Mouse (Mus musculus): ENCODE measurements around the gene Synpr.
A peak's percentile ranks its signal among the peaks of the same experiment; 100 is the strongest.

Gene Synpr

GRCm38 (mm10) chr14:13354154-13354553, 69.6 kb downstream of the Synpr start:
- no peak for DNase-seq (ENCODE audit: low read depth in 1 of 2, low spot score in 2 of 2)

GRCm38 (mm10) chr14:13355569-13356362, 71.2 kb downstream of the Synpr start:
- DNase-seq (ENCODE audit: low read depth in 1 of 2, low spot score in 2 of 2): peak in 1 of 2 experiments; percentile 9

DNA sequence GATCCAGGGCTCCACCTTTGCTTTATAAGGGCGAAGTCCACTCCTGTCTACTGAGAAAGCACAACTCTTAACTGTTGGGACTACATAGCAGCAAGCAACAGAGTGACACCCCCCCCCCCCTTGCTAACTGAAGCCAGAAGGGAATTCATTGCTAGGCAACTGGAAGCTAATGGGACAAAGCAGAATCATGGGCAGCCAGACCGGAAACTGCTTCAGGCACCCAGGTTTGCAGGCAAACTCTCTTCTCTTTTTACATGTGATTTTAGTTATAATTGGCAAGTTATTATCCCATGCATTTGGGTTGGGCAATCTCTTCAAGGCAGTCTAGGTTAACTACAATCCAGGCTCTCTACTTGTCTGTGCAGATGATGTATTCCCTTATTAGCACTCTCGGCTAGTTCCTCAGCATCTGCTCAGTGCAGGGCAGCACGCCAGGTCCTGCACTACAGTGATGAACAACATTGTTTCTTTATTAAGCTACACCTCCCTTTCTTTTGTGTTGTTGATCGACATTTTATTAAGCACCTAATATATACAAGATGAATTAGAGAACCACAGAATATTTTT, 72.6 kb downstream of the Synpr start:
- no peak for DNase-seq (ENCODE audit: low read depth in 1 of 2, low spot score in 2 of 2)

GRCm38 (mm10) chr14:13358037-13358436, 73.5 kb downstream of the Synpr start:
- DNase-seq (ENCODE audit: low read depth in 1 of 2, low spot score in 2 of 2): no peak

DNA sequence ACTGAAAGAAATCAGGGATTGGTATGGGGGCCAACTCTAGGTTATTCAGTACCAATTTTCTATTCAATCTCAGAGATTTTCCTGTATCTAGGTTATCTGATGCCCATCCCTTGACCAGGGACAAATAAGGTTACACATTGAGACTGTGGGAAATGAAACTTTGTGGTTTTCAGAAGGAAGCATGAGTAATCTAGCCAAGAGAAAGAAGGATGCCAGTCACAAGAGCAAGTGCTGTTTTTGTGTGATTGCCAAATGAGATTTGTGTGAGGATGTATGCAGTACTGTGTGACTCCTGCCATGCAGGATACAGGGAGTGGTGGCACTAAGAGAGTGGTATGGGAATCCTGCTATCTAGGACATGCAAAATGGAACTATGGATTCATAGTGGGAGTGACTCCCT, 76.6 kb downstream of the Synpr start:
- DNase-seq (ENCODE audit: low read depth in 1 of 2, low spot score in 2 of 2): no peak

DNA sequence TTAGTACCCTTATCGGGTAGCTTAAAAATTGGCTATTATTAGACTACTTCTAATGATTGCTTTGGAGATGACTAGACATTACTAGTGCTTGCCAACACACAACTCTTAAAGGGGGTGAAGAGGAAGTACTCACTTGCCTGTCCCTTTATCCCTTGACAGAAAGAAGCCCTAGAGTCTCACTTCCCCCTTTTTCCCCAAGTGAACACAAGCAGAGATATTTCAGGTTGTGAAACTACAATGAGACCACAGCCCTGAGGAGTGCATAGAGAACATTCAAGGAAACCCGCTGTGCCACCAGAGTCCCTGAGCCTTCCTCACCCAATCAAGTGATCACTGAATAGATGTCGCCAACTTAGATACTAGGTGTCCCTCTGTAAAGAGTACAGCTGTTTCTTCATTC, 77.1 kb downstream of the Synpr start:
- peak; percentile 41 to 68 for DNase-seq (ENCODE audit: low read depth in 1 of 2, low spot score in 2 of 2)

DNA sequence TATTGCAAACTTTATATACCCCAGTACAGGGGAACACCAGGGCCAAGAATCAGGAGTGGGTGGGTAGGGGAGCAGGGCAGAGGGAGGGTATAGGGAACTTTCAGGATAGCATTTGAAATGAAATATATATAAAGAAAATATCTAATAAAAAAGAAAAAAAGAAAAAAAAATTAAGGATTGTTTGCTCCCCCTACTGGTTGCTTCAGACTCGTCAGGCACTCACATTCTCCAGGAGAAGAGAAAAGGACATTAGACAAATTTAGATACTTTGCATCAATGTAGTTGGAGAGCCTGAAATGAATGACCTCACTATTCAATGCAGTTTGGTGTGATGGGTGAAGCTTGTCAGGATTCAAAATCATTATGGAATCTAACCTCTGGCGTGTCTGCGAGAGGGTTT, 83.7 kb downstream of the Synpr start:
- DNase-seq (ENCODE audit: low read depth in 1 of 2, low spot score in 2 of 2): no peak

DNA sequence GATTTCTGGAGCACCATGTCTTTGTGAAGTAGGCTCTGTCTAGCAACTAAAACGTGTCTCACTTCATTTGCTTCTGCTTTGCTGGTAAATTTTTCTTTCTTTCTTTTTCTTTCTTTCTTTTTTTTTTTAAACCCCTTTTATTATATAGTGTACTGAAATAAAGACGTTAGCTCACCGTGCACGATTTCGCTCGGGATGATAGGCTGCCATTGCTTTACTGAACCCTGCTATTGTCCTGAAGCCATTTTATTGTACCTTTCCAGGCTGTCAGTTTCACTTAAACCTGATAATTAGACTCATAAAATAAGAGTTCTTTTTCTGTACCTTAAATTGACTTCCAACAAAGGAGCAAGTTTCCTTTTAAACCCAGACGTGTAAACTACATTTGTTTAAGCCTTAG, 104.5 kb downstream of the Synpr start:
- DNase-seq (ENCODE audit: low read depth in 1 of 2, low spot score in 2 of 2): no peak

DNA sequence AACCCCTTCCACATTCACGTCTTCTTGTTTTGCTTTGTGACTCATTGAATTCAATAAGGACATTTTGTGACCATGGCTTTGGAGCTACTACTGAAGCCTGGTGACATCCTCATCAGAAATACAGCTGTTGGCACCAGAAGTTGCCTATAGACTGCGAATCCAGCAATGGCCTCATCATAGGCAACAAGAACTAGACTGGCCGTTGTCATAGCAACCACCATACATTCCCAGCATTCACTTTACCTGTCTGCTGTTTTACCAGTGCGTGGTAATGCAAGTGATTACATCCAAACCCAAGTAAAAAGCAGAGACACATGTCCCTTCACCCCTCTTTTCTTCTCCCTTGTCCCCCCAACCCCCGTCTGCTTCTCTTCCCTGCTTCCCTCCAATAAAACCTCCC, 105.4 kb downstream of the Synpr start:
- DNase-seq (ENCODE audit: low read depth in 1 of 2, low spot score in 2 of 2): no peak

GRCm38 (mm10) chr14:13399226-13400020, 114.8 kb downstream of the Synpr start:
- DNase-seq (ENCODE audit: low read depth in 1 of 2, low spot score in 2 of 2): no peak

DNA sequence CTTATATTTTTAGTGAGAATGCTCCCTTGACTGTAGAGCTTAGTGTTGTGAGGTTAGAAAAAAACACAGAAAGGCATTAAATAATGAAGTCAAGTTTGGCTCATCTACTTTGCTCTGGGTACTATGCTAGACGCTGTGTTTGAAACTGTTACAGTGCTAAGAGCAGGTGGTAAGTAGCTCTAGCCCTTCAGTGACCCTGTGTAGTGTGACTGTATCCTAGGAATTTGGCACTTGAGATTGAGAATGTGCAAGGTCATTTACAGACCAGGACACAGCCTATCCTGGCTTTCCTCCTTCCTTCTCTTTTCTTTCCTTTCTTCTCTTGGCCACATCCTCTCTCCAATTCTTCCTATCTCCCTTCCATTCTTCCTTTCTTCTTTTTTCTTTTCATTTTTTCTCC, 127.1 kb downstream of the Synpr start:
- DNase-seq (ENCODE audit: low read depth in 1 of 2, low spot score in 2 of 2): no peak

GRCm38 (mm10) chr14:13440723-13441122, 156.1 kb downstream of the Synpr start:
- DNase-seq (ENCODE audit: low read depth in 1 of 2, low spot score in 2 of 2): no peak

DNA sequence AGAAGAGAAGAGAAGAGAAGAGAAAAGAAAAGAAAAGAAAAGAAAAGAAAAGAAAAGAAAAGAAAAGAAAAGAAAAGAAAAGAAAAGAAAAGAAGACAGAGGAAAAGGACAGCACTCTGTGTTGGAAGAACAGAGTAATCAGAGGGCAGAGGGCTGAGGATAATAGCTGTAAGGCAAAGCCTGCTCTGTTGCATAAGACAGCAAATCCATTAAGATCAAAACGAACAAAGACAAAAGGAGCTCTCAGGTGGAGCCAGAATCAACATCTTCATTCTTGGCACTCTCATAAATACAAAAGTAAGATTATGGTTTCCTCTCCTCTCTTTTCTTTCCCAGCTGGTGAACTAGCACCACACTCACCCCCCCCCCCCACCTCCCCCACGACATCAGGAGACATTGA, 160.3 kb downstream of the Synpr start:
- no peak for DNase-seq (ENCODE audit: low read depth in 1 of 2, low spot score in 2 of 2)

- no peak for DNase-seq (ENCODE audit: low read depth in 1 of 2, low spot score in 2 of 2)
These were observed 169.1 kb downstream of the Synpr start for GRCm38 (mm10) chr14:13453461-13454204.

DNA sequence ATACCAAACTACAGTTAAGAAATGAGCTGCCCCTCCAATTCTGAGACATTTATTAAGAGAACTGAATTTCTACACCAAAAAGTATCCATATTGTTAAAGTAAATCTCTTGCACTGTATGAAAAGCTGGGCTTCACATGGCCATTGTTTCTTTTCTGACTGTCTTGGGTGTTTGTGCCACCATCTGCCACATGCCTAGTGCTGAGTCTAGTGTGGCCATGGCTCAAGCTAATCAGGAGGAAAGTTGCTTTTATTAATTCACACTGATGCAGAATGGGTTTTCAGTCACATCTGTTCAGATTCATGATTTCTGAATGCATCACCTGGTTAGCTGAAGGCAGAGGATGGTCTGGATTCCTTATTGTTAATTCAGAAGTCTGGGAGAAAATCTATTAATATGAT, 170.4 kb downstream of the Synpr start:
- no peak for DNase-seq (ENCODE audit: low read depth in 1 of 2, low spot score in 2 of 2)

DNA sequence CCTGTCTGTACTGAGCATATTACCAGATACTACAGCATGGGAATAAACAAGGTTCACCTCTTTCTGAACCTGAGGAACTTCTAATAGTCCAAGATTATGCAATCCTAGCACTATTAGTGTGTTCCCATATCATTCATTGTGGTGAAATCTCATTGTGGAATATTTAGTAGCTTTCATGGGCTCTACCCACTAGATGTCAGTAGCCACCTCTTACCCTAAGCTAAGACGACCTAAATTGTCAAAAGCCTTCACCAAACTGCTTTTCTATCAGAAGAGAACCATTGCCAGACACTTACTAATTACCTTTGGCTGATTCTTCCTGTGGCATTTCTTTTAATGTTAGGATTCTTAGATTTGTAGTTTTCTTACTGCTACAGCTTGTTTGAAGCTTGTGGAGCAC, 174.8 kb downstream of the Synpr start:
- no peak for DNase-seq (ENCODE audit: low read depth in 1 of 2, low spot score in 2 of 2)

- no peak for DNase-seq (ENCODE audit: low read depth in 1 of 2, low spot score in 2 of 2)
These were observed 184.6 kb downstream of the Synpr start for GRCm38 (mm10) chr14:13469211-13469610.

DNA sequence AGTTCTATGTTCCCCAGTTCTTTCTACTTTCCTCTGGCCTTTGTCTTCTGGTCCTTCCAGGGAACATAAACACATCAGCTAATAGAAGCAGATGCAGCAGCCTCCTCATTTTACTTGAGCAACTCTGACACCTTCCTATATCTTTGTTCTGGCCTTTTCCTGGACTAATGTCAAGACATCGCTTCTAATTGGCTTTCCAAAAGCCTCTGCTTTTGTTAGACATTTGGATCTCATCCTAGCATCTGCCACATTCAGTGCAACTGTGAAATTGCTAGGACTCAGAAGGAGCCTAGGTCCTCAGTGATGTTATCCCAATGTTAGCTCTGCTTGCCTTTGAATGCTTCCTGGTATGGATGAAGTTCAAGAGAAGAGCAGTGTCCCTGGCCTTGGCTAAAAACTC, 193.2 kb downstream of the Synpr start:
- no peak for DNase-seq (ENCODE audit: low read depth in 1 of 2, low spot score in 2 of 2)

- no peak for DNase-seq (ENCODE audit: low read depth in 1 of 2, low spot score in 2 of 2)
These were observed 220.8 kb downstream of the Synpr start for GRCm38 (mm10) chr14:13505355-13505754.

GRCm38 (mm10) chr14:13518608-13519139, 234.1 kb downstream of the Synpr start:
- no peak for DNase-seq (ENCODE audit: low read depth in 1 of 2, low spot score in 2 of 2)

Data from monocyte, adult 2 months (primary cell).